Mouse (Mus musculus) ES-E14 (cell line): Measurements from ENCODE around the gene Mfn1.

Experiments used
- CHD2 ChIP-seq: IDR thresholded peaks from 2 replicates; pipeline ENCODE4 v1.6.1; 2014; ENCODE audit warnings: mild to moderate bottlenecking, low read depth, low read length, inconsistent platforms
- HCFC1 ChIP-seq: IDR thresholded peaks from 2 replicates; pipeline ENCODE4 v1.6.1; 2012; ENCODE audit warnings: low read length, inconsistent platforms, borderline replicate concordance; ENCODE audit not compliant: insufficient read depth
- MAFK ChIP-seq: IDR thresholded peaks from 2 replicates; pipeline ENCODE4 v1.6.1; 2014; ENCODE audit warnings: mild to moderate bottlenecking, low read depth, low read length, inconsistent platforms; ENCODE audit not compliant: insufficient read depth
- ZC3H11A ChIP-seq: IDR thresholded peaks from 2 replicates; pipeline ENCODE4 v1.6.1; 2012; ENCODE audit warnings: low read depth, mild to moderate bottlenecking, inconsistent platforms, low read length, borderline replicate concordance
- ZNF384 ChIP-seq: IDR thresholded peaks from 2 replicates; pipeline ENCODE4 v1.6.1; 2012; ENCODE audit warnings: low read depth, low read length, inconsistent platforms

- no peak for TF ChIP-seq CHD2
- TF ChIP-seq HCFC1, result no peak
- no peak for TF ChIP-seq MAFK
- no peak for TF ChIP-seq ZNF384
- no peak for TF ChIP-seq ZC3H11A
Measured at GRCm38 (mm10) chr3:32527181-32527580, 2.1 kb upstream of the Mfn1 start.
